Mouse (Mus musculus): ENCODE data around the gene Cenpm. TPM values are rescaled to one million over a fixed set of nuclear protein-coding genes. Genes with fewer than 3 reads are reported as not detected.

Gene Cenpm
- total and polyA plus RNA-seq, 2 experiments from 2014 or later = 16.7 to 22.5 TPM

DNA sequence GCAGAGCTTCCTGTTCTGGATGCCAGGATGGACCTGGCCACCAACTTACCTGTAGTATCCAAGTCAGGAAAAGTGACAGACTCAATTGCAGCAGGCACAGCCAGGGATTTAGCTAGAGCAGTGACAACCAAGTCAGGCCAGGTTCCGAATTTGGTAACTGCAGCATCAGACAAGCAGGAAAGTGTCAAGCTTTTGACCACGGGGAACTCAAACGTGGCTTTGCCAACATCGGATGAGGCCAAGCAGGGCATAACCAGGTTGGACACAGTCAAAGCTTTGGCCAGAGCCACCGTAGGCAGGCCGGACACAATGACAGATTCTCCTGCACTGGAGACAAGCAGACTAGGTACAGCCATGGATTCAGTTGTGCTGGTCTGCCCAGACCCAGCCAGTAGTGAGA lies 27.7 kb upstream of the Cenpm start:
- Histone ChIP-seq H3K4me1 (ENCODE audit: control insufficient read depth, insufficient read depth) (peaks cover 10% of the 10 kb centered on the region), H3K4me2 (ENCODE audit: low read depth, low read length) (no peak overlapping the region), H3K27me3 (ENCODE audit: control insufficient read depth, insufficient read depth, low read length) (peaks cover 46% of the 10 kb centered on the region), H3K27ac (ENCODE audit: low read depth) (no peak overlapping the region), H3K36me3 (replicated peaks; ENCODE audit: control insufficient read depth, insufficient read depth, low read length) (no peaks in the 10 kb centered on the region), H3K4me3 (ENCODE audit: low read depth, low read length) (no peak overlapping the region), H3K9me3 (replicated peaks; ENCODE audit: control insufficient read depth, low read length) (no peaks in the 10 kb centered on the region), H3K9ac (replicated peaks; ENCODE audit: low read depth, low read length) (no peak overlapping the region)
- TF ChIP-seq CTCF (IDR thresholded peaks at IDR 0.05; ENCODE audit: low read depth) (no peak), EP300 (IDR thresholded peaks at IDR 0.05; ENCODE audit: low read depth) (no peak)
- DNase-seq (ENCODE audit: low spot score) = no peak
- ATAC-seq (ENCODE audit: insufficient read depth, low read depth) = no peak
- WGBS = 80% methylated on average over 6 of the region's 6 CpGs

- Histone ChIP-seq H3K4me1 (ENCODE audit: control insufficient read depth, insufficient read depth) (peaks cover 10% of the 10 kb centered on the region), H3K9me3 (replicated peaks; ENCODE audit: control insufficient read depth, low read length) (no peaks in the 10 kb centered on the region), H3K27ac (ENCODE audit: low read depth) (no peak overlapping the region), H3K36me3 (replicated peaks; ENCODE audit: control insufficient read depth, insufficient read depth, low read length) (no peaks in the 10 kb centered on the region), H3K4me2 (ENCODE audit: low read depth, low read length) (no peak overlapping the region), H3K9ac (replicated peaks; ENCODE audit: low read depth, low read length) (no peak overlapping the region), H3K4me3 (ENCODE audit: low read depth, low read length) (no peak overlapping the region), H3K27me3 (ENCODE audit: control insufficient read depth, insufficient read depth, low read length) (peaks cover 38% of the 10 kb centered on the region)
- peak; percentile 61; the same call in 1 of the 2 replicates for ATAC-seq (ENCODE audit: insufficient read depth, low read depth)
- DNase-seq (ENCODE audit: low spot score) = peak; percentile 80
- TF ChIP-seq EP300 (IDR thresholded peaks at IDR 0.05; ENCODE audit: low read depth) = no peak
- peak; percentile 93 for TF ChIP-seq CTCF (IDR thresholded peaks at IDR 0.05; ENCODE audit: low read depth)
- 4% methylated on average over 5 of the region's 5 CpGs for WGBS
These were observed 26.7 kb upstream of the Cenpm start for GRCm38 (mm10) chr15:82271201-82271600.

GRCm38 (mm10) chr15:82268783-82269182 lies 24.2 kb upstream of the Cenpm start:
- no peak overlapping the region for H3K4me3 ChIP-seq (ENCODE audit: low read depth, low read length)
- H3K4me2 ChIP-seq (ENCODE audit: low read depth, low read length) = no peak overlapping the region
- TF ChIP-seq CTCF (IDR thresholded peaks at IDR 0.05; ENCODE audit: low read depth) = no peak
- TF ChIP-seq EP300 (IDR thresholded peaks at IDR 0.05; ENCODE audit: low read depth) = no peak
- H3K4me1 ChIP-seq (ENCODE audit: control insufficient read depth, insufficient read depth) = no peaks in the 10 kb centered on the region
- no peaks in the 10 kb centered on the region for H3K9me3 ChIP-seq (replicated peaks; ENCODE audit: control insufficient read depth, low read length)
- ATAC-seq (ENCODE audit: insufficient read depth, low read depth) (no peak), DNase-seq (ENCODE audit: low spot score) (no peak)
- WGBS = 79% methylated on average over 9 of the region's 9 CpGs
- no peaks in the 10 kb centered on the region for H3K36me3 ChIP-seq (replicated peaks; ENCODE audit: control insufficient read depth, insufficient read depth, low read length)
- H3K27me3 ChIP-seq (ENCODE audit: control insufficient read depth, insufficient read depth, low read length) = peaks cover 14% of the 10 kb centered on the region
- H3K9ac ChIP-seq (replicated peaks; ENCODE audit: low read depth, low read length) = no peak overlapping the region
- no peak overlapping the region for H3K27ac ChIP-seq (ENCODE audit: low read depth)

DNA sequence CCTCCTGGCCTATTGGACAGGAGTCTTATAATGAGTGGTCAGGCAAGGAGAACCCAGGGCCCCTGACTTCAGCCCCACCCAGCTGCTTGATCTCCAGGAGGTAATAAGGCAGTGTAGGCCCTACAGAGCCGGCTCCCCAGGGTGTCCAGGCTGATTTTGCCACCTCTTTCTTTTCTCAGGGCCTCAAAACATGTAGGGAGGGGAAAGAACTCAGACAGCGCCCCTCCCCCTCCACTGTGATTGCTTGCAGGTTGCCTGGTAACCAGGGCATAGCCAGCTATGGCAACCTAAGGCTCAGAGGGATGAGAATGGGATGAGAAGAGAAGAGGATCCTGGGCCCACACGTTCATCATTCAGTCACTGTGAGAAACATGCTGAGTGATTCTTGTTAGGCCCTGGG lies 23.6 kb upstream of the Cenpm start:
- Histone ChIP-seq H3K36me3 (replicated peaks; ENCODE audit: control insufficient read depth, insufficient read depth, low read length) (no peaks in the 10 kb centered on the region), H3K4me2 (ENCODE audit: low read depth, low read length) (no peak overlapping the region), H3K9me3 (replicated peaks; ENCODE audit: control insufficient read depth, low read length) (no peaks in the 10 kb centered on the region), H3K9ac (replicated peaks; ENCODE audit: low read depth, low read length) (no peak overlapping the region), H3K27ac (ENCODE audit: low read depth) (no peak overlapping the region), H3K4me1 (ENCODE audit: control insufficient read depth, insufficient read depth) (no peaks in the 10 kb centered on the region), H3K27me3 (ENCODE audit: control insufficient read depth, insufficient read depth, low read length) (peaks cover 12% of the 10 kb centered on the region), H3K4me3 (ENCODE audit: low read depth, low read length) (no peak overlapping the region)
- DNase-seq (ENCODE audit: low spot score) = no peak
- no peak for TF ChIP-seq EP300 (IDR thresholded peaks at IDR 0.05; ENCODE audit: low read depth)
- TF ChIP-seq CTCF (IDR thresholded peaks at IDR 0.05; ENCODE audit: low read depth) = no peak
- WGBS = 33% methylated on average over 3 of the region's 3 CpGs
- ATAC-seq (ENCODE audit: insufficient read depth, low read depth) = no peak

GRCm38 (mm10) chr15:82266356-82266755 lies 21.8 kb upstream of the Cenpm start:
- no peak for TF ChIP-seq EP300 (IDR thresholded peaks at IDR 0.05; ENCODE audit: low read depth)
- TF ChIP-seq CTCF (IDR thresholded peaks at IDR 0.05; ENCODE audit: low read depth) = peak; percentile 89
- H3K4me2 ChIP-seq (ENCODE audit: low read depth, low read length) = no peak overlapping the region
- no peaks in the 10 kb centered on the region for H3K4me1 ChIP-seq (ENCODE audit: control insufficient read depth, insufficient read depth)
- DNase-seq (ENCODE audit: low spot score) (peak; percentile 20), ATAC-seq (ENCODE audit: insufficient read depth, low read depth) (no peak)
- no peaks in the 10 kb centered on the region for H3K9me3 ChIP-seq (replicated peaks; ENCODE audit: control insufficient read depth, low read length)
- no peak overlapping the region for H3K4me3 ChIP-seq (ENCODE audit: low read depth, low read length)
- H3K27ac ChIP-seq (ENCODE audit: low read depth) = no peak overlapping the region
- H3K9ac ChIP-seq (replicated peaks; ENCODE audit: low read depth, low read length) = no peak overlapping the region
- H3K36me3 ChIP-seq (replicated peaks; ENCODE audit: control insufficient read depth, insufficient read depth, low read length) = no peaks in the 10 kb centered on the region
- WGBS = 7% methylated on average over 6 of the region's 6 CpGs
- peaks cover 1% of the 10 kb centered on the region; the same call in 1 of the 2 replicates for H3K27me3 ChIP-seq (ENCODE audit: control insufficient read depth, insufficient read depth, low read length)

- Histone ChIP-seq H3K4me1 (ENCODE audit: control insufficient read depth, insufficient read depth) (no peaks in the 10 kb centered on the region), H3K27ac (ENCODE audit: low read depth) (no peak overlapping the region), H3K4me3 (ENCODE audit: low read depth, low read length) (no peak overlapping the region), H3K4me2 (ENCODE audit: low read depth, low read length) (no peak overlapping the region), H3K9me3 (replicated peaks; ENCODE audit: control insufficient read depth, low read length) (no peaks in the 10 kb centered on the region), H3K27me3 (ENCODE audit: control insufficient read depth, insufficient read depth, low read length) (no peaks in the 10 kb centered on the region), H3K9ac (replicated peaks; ENCODE audit: low read depth, low read length) (no peak overlapping the region), H3K36me3 (replicated peaks; ENCODE audit: control insufficient read depth, insufficient read depth, low read length) (no peaks in the 10 kb centered on the region)
- peak; percentile 24; the same call in 1 of the 2 replicates for ATAC-seq (ENCODE audit: insufficient read depth, low read depth)
- WGBS = 17% methylated on average over 16 of the region's 16 CpGs
- no peak for DNase-seq (ENCODE audit: low spot score)
- TF ChIP-seq EP300 (IDR thresholded peaks at IDR 0.05; ENCODE audit: low read depth) = no peak
- peak; percentile 96 for TF ChIP-seq CTCF (IDR thresholded peaks at IDR 0.05; ENCODE audit: low read depth)
These were observed 15.0 kb upstream of the Cenpm start for GRCm38 (mm10) chr15:82259510-82259909.

Data from heart, postnatal 0 days (tissue).